ENCODE assay signal across 8 mouse cellular contexts in genomic region chr19:45015518-45016281, GRCm38 (mm10). TPM values are rescaled to one million over a fixed set of nuclear protein-coding genes. Genes with fewer than 3 reads are reported as not detected.
DNase-seq lines count a peak whose midpoint lies in the region; ATAC-seq and TF ChIP-seq lines count a peak whose summit lies in the region.

No protein-coding gene starts in this region.

- H3K4me1 ChIP-seq in forebrain, postnatal 0 days (ENCODE audit: insufficient read depth): peaks cover 22% of the 10 kb centered on the region
- peaks cover 34% of the 10 kb centered on the region for H3K4me1 ChIP-seq in hindbrain, embryonic 14.5 days (replicated peaks; ENCODE audit: control insufficient read depth, insufficient read depth, low read length)
- peaks cover 16% of the 10 kb centered on the region for H3K4me1 ChIP-seq in liver, adult 2 months (ENCODE audit: control insufficient read depth, insufficient read depth, low read length)
- H3K4me1 ChIP-seq in thymus, adult 2 months (replicated peaks; ENCODE audit: control insufficient read depth, insufficient read depth, low read length): peaks cover 34% of the 10 kb centered on the region

- TF ChIP-seq POLR2A in liver, adult 2 months (IDR thresholded peaks at IDR 0.05; ENCODE audit: extremely low read depth, insufficient read depth, low read length): no peak
- TF ChIP-seq POLR2A in myocyte (IDR thresholded peaks at IDR 0.05; ENCODE audit: insufficient read length, low read depth): no peak
- TF ChIP-seq POLR2A in thymus, adult 2 months (IDR thresholded peaks at IDR 0.05; ENCODE audit: control insufficient read depth, extremely low read depth, insufficient read depth, low read length, poor library complexity): no peak

- H3K9ac ChIP-seq in forebrain, postnatal 0 days: peak overlapping the region; percentile 39
- peak overlapping the region; percentile 48 for H3K9ac ChIP-seq in hindbrain, embryonic 14.5 days
- peak overlapping the region; percentile 79 for H3K9ac ChIP-seq in liver, adult 2 months (ENCODE audit: low read depth, low read length)

- H3ac ChIP-seq in myocyte (ENCODE audit: control insufficient read depth, insufficient read length): peak overlapping the region; percentile 44

- peak; percentile 2; the same call in 1 of the 2 replicates for ATAC-seq in forebrain, postnatal 0 days
- ATAC-seq in hindbrain, embryonic 14.5 days (ENCODE audit: low FRiP score): peak; percentile 10; the same call in 1 of the 2 replicates

- peaks cover 11% of the 10 kb centered on the region for H3K36me3 ChIP-seq in forebrain, postnatal 0 days (ENCODE audit: insufficient read depth)
- H3K36me3 ChIP-seq in hindbrain, embryonic 14.5 days (replicated peaks; ENCODE audit: control insufficient read depth, insufficient read depth): peaks cover 12% of the 10 kb centered on the region; the same call in 1 of the 2 replicates
- H3K36me3 ChIP-seq in liver, adult 2 months (ENCODE audit: control insufficient read depth, insufficient read depth, low read length): peaks cover 3% of the 10 kb centered on the region; the same call in 1 of the 2 replicates
- H3K36me3 ChIP-seq in myocyte (ENCODE audit: control insufficient read depth, insufficient read depth): no peaks in the 10 kb centered on the region
- H3K36me3 ChIP-seq in thymus, adult 2 months (ENCODE audit: control insufficient read depth, insufficient read depth, low read length): no peaks in the 10 kb centered on the region

- peak overlapping the region; percentile 64 for H3K4me2 ChIP-seq in forebrain, postnatal 0 days (ENCODE audit: low read depth)
- peak overlapping the region; percentile 74 for H3K4me2 ChIP-seq in hindbrain, embryonic 14.5 days (replicated peaks)
- peak overlapping the region; percentile 88 for H3K4me2 ChIP-seq in myocyte (ENCODE audit: low read depth)

- WGBS in forebrain, postnatal 0 days: 3% methylated on average over 34 of the region's 34 CpGs
- under 1% methylated on average over 34 of the region's 34 CpGs for WGBS in hindbrain, embryonic 14.5 days
- under 1% methylated on average over 34 of the region's 34 CpGs for WGBS in liver, adult 2 months
- under 1% methylated on average over 34 of the region's 34 CpGs for WGBS in thymus, adult 2 months

- DNase-seq in left cerebral cortex, adult 18-20 months (ENCODE audit: low spot score in 2 of 2): peak; percentile 33 to 53
- DNase-seq in left cerebral cortex, adult 9 months (ENCODE audit: low spot score in 2 of 2): no peak
- peak; percentile 85 for DNase-seq in cerebellum, adult 11-12 months
- DNase-seq in forebrain, postnatal 0 days: peak; percentile 18
- no peak for DNase-seq in hindbrain, embryonic 14.5 days (ENCODE audit: low spot score)
- peak; percentile 53 for DNase-seq in liver, adult 2 months (ENCODE audit: extremely low read depth, low read depth, low spot score)
- peak; percentile 78 for DNase-seq in thymus, adult 2 months

- no peaks in the 10 kb centered on the region for H3K9me3 ChIP-seq in forebrain, postnatal 0 days (ENCODE audit: low read length)
- H3K9me3 ChIP-seq in hindbrain, embryonic 14.5 days (ENCODE audit: control insufficient read depth, low read length): no peaks in the 10 kb centered on the region

- H3K27me3 ChIP-seq in forebrain, postnatal 0 days (ENCODE audit: insufficient read depth, low read length): peaks cover 4% of the 10 kb centered on the region; the same call in 1 of the 2 replicates
- no peaks in the 10 kb centered on the region for H3K27me3 ChIP-seq in hindbrain, embryonic 14.5 days (ENCODE audit: control insufficient read depth, insufficient read depth, low read length)
- no peaks in the 10 kb centered on the region for H3K27me3 ChIP-seq in liver, adult 2 months (ENCODE audit: control insufficient read depth, insufficient read depth, low read length)
- no peaks in the 10 kb centered on the region for H3K27me3 ChIP-seq in myocyte (ENCODE audit: control insufficient read depth, insufficient read depth, insufficient read length)
- H3K27me3 ChIP-seq in thymus, adult 2 months (ENCODE audit: control insufficient read depth, insufficient read depth, low read length): no peaks in the 10 kb centered on the region; the same call in 1 of the 2 replicates

- peak overlapping the region; percentile 76 for H3K4me3 ChIP-seq in forebrain, postnatal 0 days (ENCODE audit: low read depth, low read length)
- peak overlapping the region; percentile 29 for H3K4me3 ChIP-seq in hindbrain, embryonic 14.5 days (replicated peaks; ENCODE audit: low read length)
- H3K4me3 ChIP-seq in liver, adult 2 months (ENCODE audit: insufficient read depth, low read depth, low read length): peak overlapping the region; percentile 73
- H3K4me3 ChIP-seq in myocyte: peak overlapping the region; percentile 87
- H3K4me3 ChIP-seq in thymus, adult 2 months (ENCODE audit: control insufficient read depth, insufficient read depth, low read length): peak overlapping the region; percentile 58

- no peak for TF ChIP-seq CTCF in forebrain, postnatal 0 days (IDR thresholded peaks at IDR 0.05; ENCODE audit: low read depth)
- TF ChIP-seq CTCF in liver, adult 2 months (IDR thresholded peaks at IDR 0.05; ENCODE audit: low read depth, low read length): no peak
- no peak for TF ChIP-seq CTCF in thymus, adult 2 months (IDR thresholded peaks at IDR 0.05; ENCODE audit: borderline replicate concordance, control insufficient read depth, extremely low read depth, insufficient read depth, low read length, poor library complexity)

- peak overlapping the region; percentile 84 for H3K27ac ChIP-seq in forebrain, postnatal 0 days (ENCODE audit: low read depth, low read length)
- peak overlapping the region; percentile 95 for H3K27ac ChIP-seq in hindbrain, embryonic 14.5 days
- H3K27ac ChIP-seq in liver, adult 2 months (replicated peaks; ENCODE audit: insufficient read depth, low read depth, low read length): peak overlapping the region; percentile 91
- H3K27ac ChIP-seq in thymus, adult 2 months (ENCODE audit: control insufficient read depth, insufficient read depth, low read length): peak overlapping the region; percentile 33; the same call in 1 of the 2 replicates

- H3K79me2 ChIP-seq in liver, adult 2 months (ENCODE audit: control insufficient read depth, insufficient read depth, low read length): peaks cover 10% of the 10 kb centered on the region; the same call in 1 of the 2 replicates
- peaks cover 34% of the 10 kb centered on the region for H3K79me2 ChIP-seq in myocyte (ENCODE audit: control insufficient read depth, insufficient read depth)

TF ChIP-seq in myocyte, 11 proteins besides CTCF, POLR2A, EP300 and RAD21 (continues in another document):
- no peak for TF ChIP-seq TCF12 (IDR thresholded peaks at IDR 0.05; ENCODE audit: insufficient read depth, poor library complexity, severe bottlenecking)
- peak; percentile 48 for TF ChIP-seq POLR2AphosphoS2 (IDR thresholded peaks at IDR 0.05; ENCODE audit: insufficient read length, low read depth)
- TF ChIP-seq MYOD1 (IDR thresholded peaks at IDR 0.05; ENCODE audit: control insufficient read depth in 1 of 3, insufficient read length in 2 of 3, low read depth in 2 of 3): peak; percentile 43 to 86 (median 73)

RNA-seq across cellular contexts. Expression of gene Lzts2, which starts 1.5 kb away (rescaled TPM):
- 10 to 100 TPM; 39.9 to 43.2 TPM for total RNA-seq in left cerebral cortex, adult 18-20 months (2021)
- total RNA-seq in forebrain, postnatal 0 days (2014; rRNA removed): 26.6 and 29.3 TPM in 2 replicates
- polyA plus RNA-seq in forebrain, postnatal 0 days (2015; fragmentation: Nextera tagmentation; extraction: Ambion mirVana): 14.6 and 15.0 TPM in 2 replicates
- polyA plus RNA-seq in hindbrain, embryonic 14.5 days (2014; fragmentation: Nextera tagmentation; extraction: Ambion mirVana): 18.8 and 20.1 TPM in 2 replicates
- total RNA-seq in liver, adult 2 months (2014; rRNA removed): 3.4 and 4.6 TPM in 2 replicates
- 14.2 and 14.3 TPM in 2 replicates for polyA plus RNA-seq in liver, adult 2 months (2012; rRNA removed)
- polyA plus RNA-seq in myocyte (2012; fragmentation: generic; extraction: Trizol): 66.1 TPM
- 37.6 and 41.2 TPM in 2 replicates for polyA plus RNA-seq in thymus, adult 2 months (2012; rRNA removed)

RNA-seq across cellular contexts. Expression of gene Mrpl43, which starts 9.5 kb away (rescaled TPM):
- 10 to 100 TPM; 38.9 to 44.2 TPM for total RNA-seq in left cerebral cortex, adult 18-20 months (2021)
- total RNA-seq in forebrain, postnatal 0 days (2014; rRNA removed): 60.6 and 62.2 TPM in 2 replicates
- 85.7 and 99.2 TPM in 2 replicates for polyA plus RNA-seq in forebrain, postnatal 0 days (2015; fragmentation: Nextera tagmentation; extraction: Ambion mirVana)
- polyA plus RNA-seq in hindbrain, embryonic 14.5 days (2014; fragmentation: Nextera tagmentation; extraction: Ambion mirVana): 75.8 and 85.4 TPM in 2 replicates
- 26.6 and 32.3 TPM in 2 replicates for total RNA-seq in liver, adult 2 months (2014; rRNA removed)
- 76.2 and 80.0 TPM in 2 replicates for polyA plus RNA-seq in liver, adult 2 months (2012; rRNA removed)
- 81.3 TPM for polyA plus RNA-seq in myocyte (2012; fragmentation: generic; extraction: Trizol)
- 121 and 137 TPM in 2 replicates for polyA plus RNA-seq in thymus, adult 2 months (2012; rRNA removed)

RNA-seq across cellular contexts. Expression of gene Twnk, which starts 10.2 kb away (rescaled TPM):
- total RNA-seq in left cerebral cortex, adult 18-20 months (2021): 10 to 100 TPM; 13.8 to 14.9 TPM
- 7.7 and 8.6 TPM in 2 replicates for total RNA-seq in forebrain, postnatal 0 days (2014; rRNA removed)
- 8.8 and 10.8 TPM in 2 replicates for polyA plus RNA-seq in forebrain, postnatal 0 days (2015; fragmentation: Nextera tagmentation; extraction: Ambion mirVana)
- polyA plus RNA-seq in hindbrain, embryonic 14.5 days (2014; fragmentation: Nextera tagmentation; extraction: Ambion mirVana): 7.1 and 9.4 TPM in 2 replicates
- total RNA-seq in liver, adult 2 months (2014; rRNA removed): 7.8 and 9.3 TPM in 2 replicates
- polyA plus RNA-seq in liver, adult 2 months (2012; rRNA removed): 11.8 and 11.9 TPM in 2 replicates
- 13.5 TPM for polyA plus RNA-seq in myocyte (2012; fragmentation: generic; extraction: Trizol)
- polyA plus RNA-seq in thymus, adult 2 months (2012; rRNA removed): 11.5 and 11.6 TPM in 2 replicates

RNA-seq across cellular contexts. Expression of gene Sema4g, which starts 26.8 kb away (rescaled TPM):
- 10 to 100 TPM; 17.2 to 18.4 TPM for total RNA-seq in left cerebral cortex, adult 18-20 months (2021)
- 35.9 and 54.7 TPM in 2 replicates for total RNA-seq in forebrain, postnatal 0 days (2014; rRNA removed)
- polyA plus RNA-seq in forebrain, postnatal 0 days (2015; fragmentation: Nextera tagmentation; extraction: Ambion mirVana): 8.2 and 12.1 TPM in 2 replicates
- polyA plus RNA-seq in hindbrain, embryonic 14.5 days (2014; fragmentation: Nextera tagmentation; extraction: Ambion mirVana): 19.4 and 19.5 TPM in 2 replicates
- 58.5 and 79.0 TPM in 2 replicates for total RNA-seq in liver, adult 2 months (2014; rRNA removed)
- 413 and 566 TPM in 2 replicates for polyA plus RNA-seq in liver, adult 2 months (2012; rRNA removed)
- polyA plus RNA-seq in myocyte (2012; fragmentation: generic; extraction: Trizol): 0.43 TPM
- polyA plus RNA-seq in thymus, adult 2 months (2012; rRNA removed): 13.7 TPM in 2 replicates

RNA-seq across cellular contexts. Expression of gene Pdzd7, which starts 29.8 kb away (rescaled TPM):
- total RNA-seq in left cerebral cortex, adult 18-20 months (2021): 1 to 10 TPM; 4.3 to 5.6 TPM
- 5.2 and 6.4 TPM in 2 replicates for total RNA-seq in forebrain, postnatal 0 days (2014; rRNA removed)
- 1.6 and 1.9 TPM in 2 replicates for polyA plus RNA-seq in forebrain, postnatal 0 days (2015; fragmentation: Nextera tagmentation; extraction: Ambion mirVana)
- 2.5 and 2.9 TPM in 2 replicates for polyA plus RNA-seq in hindbrain, embryonic 14.5 days (2014; fragmentation: Nextera tagmentation; extraction: Ambion mirVana)
- total RNA-seq in liver, adult 2 months (2014; rRNA removed): not detected in 2 replicates
- 0.06 TPM in 1 of 2 replicates, not detected in the other for polyA plus RNA-seq in liver, adult 2 months (2012; rRNA removed)
- polyA plus RNA-seq in myocyte (2012; fragmentation: generic; extraction: Trizol): 5.0 TPM
- polyA plus RNA-seq in thymus, adult 2 months (2012; rRNA removed): 0.33 and 0.47 TPM in 2 replicates

Comparison
In these comparisons a context has a peak if more than half of its experiments do, and no peak if none do; other contexts are left out.
1. DNase-seq: peak in left cerebral cortex, adult 18-20 months (2 of 2), cerebellum, adult 11-12 months (single experiment), forebrain, postnatal 0 days (single experiment), liver, adult 2 months (single experiment) and thymus, adult 2 months (single experiment); none in left cerebral cortex, adult 9 months (0 of 2) and hindbrain, embryonic 14.5 days (single experiment).
2. H3K27ac ChIP-seq: peak in every context shown above with its lines; median percentile 95 in hindbrain, embryonic 14.5 days; 91 in liver, adult 2 months; 84 in forebrain, postnatal 0 days; 33 in thymus, adult 2 months.
3. H3K4me3 ChIP-seq: peak in every context shown above with its lines; median percentile 87 in myocyte; 76 in forebrain, postnatal 0 days; 73 in liver, adult 2 months; 58 in thymus, adult 2 months; 29 in hindbrain, embryonic 14.5 days.
4. Peak in every context shown above with its lines, with median percentiles within 50 percentile points of each other: H3K4me2 ChIP-seq and H3K9ac ChIP-seq.